Mouse (Mus musculus): ENCODE results near the gene Snx14. TPM values are rescaled to one million over a fixed set of nuclear protein-coding genes. Genes with fewer than 3 reads are reported as not detected.

The Snx14 gene
- total and polyA plus RNA-seq, 3 experiments: 11.1 to 83.1 (median 16.9) TPM

- Histone ChIP-seq H3K27me3 (ENCODE audit: control insufficient read depth in 1 of 2, insufficient read depth in 2 of 2, low read length in 2 of 2) (no peaks in the 10 kb centered on the region), H3K4me1 (ENCODE audit: control insufficient read depth in 1 of 2, insufficient read depth in 2 of 2, low read length in 2 of 2) (peaks cover 6 to 9% of the 10 kb centered on the region in 2 experiments; a peak in 2 of 4 replicates), H3K4me3 (ENCODE audit: control insufficient read depth in 1 of 2, insufficient read depth in 1 of 2, low read depth in 2 of 2, low read length in 2 of 2) (peak overlapping the region in 1 of 2 experiments; percentile 65; a peak in 2 of 4 replicates), H3K36me3 (ENCODE audit: control insufficient read depth in 1 of 2, insufficient read depth in 2 of 2, low read length in 2 of 2) (peaks cover 3 to 26% of the 10 kb centered on the region in 2 experiments), H3K79me2 (ENCODE audit: control insufficient read depth, insufficient read depth, low read length, poor library complexity) (peaks cover 9% of the 10 kb centered on the region; the same call in 1 of the 2 replicates), H3K9ac (ENCODE audit: control insufficient read depth, low read depth, low read length, poor library complexity, severe bottlenecking) (no peak overlapping the region), H3K27ac (ENCODE audit: control insufficient read depth, low read depth, low read length) (no peak overlapping the region), H3K9me3 (replicated peaks; ENCODE audit: insufficient read depth, low read length) (no peaks in the 10 kb centered on the region)
- DNase-seq (ENCODE audit: low read depth, low spot score): peak; percentile 33
- TF ChIP-seq JUND (IDR thresholded peaks at IDR 0.05; ENCODE audit: low read depth, low read length) (no peak), POLR2AphosphoS2 (IDR thresholded peaks at IDR 0.05; ENCODE audit: low read length) (peak; percentile 64), ZC3H11A (IDR thresholded peaks at IDR 0.05; ENCODE audit: low read depth, low read length) (no peak), CHD1 (IDR thresholded peaks at IDR 0.05; ENCODE audit: low read depth, low read length) (0 out of 2 replicates have a peak, but pooled peaks have one; percentile 56)
Observed at GRCm38 (mm10) chr9:88439991-88440390, 1.2 kb upstream of the Snx14 start.

GRCm38 (mm10) chr9:88439238-88439600 lies 461 bp upstream of the Snx14 start:
- peak overlapping the region; percentile 59 for H3K27ac ChIP-seq (ENCODE audit: control insufficient read depth, low read depth, low read length)
- no peaks in the 10 kb centered on the region for H3K9me3 ChIP-seq (replicated peaks; ENCODE audit: insufficient read depth, low read length)
- peaks cover under 1 to 23% of the 10 kb centered on the region in 2 experiments for H3K36me3 ChIP-seq (ENCODE audit: control insufficient read depth in 1 of 2, insufficient read depth in 2 of 2, low read length in 2 of 2)
- peaks cover 9% of the 10 kb centered on the region; the same call in 1 of the 2 replicates for H3K79me2 ChIP-seq (ENCODE audit: control insufficient read depth, insufficient read depth, low read length, poor library complexity)
- no peaks in the 10 kb centered on the region for H3K27me3 ChIP-seq (ENCODE audit: control insufficient read depth in 1 of 2, insufficient read depth in 2 of 2, low read length in 2 of 2)
- H3K9ac ChIP-seq (ENCODE audit: control insufficient read depth, low read depth, low read length, poor library complexity, severe bottlenecking): peak overlapping the region; percentile 78
- H3K4me1 ChIP-seq (ENCODE audit: control insufficient read depth in 1 of 2, insufficient read depth in 2 of 2, low read length in 2 of 2): peaks cover 6 to 9% of the 10 kb centered on the region in 2 experiments; a peak in 2 of 4 replicates
- TF ChIP-seq POLR2A (IDR thresholded peaks at IDR 0.05; ENCODE audit: control insufficient read depth in 1 of 2, insufficient read depth in 1 of 2, low read depth in 1 of 2, low read length in 2 of 2, poor library complexity in 1 of 2) (no peak), ELF1 (IDR thresholded peaks at IDR 0.05; ENCODE audit: low read depth, low read length) (no peak), UBTF (IDR thresholded peaks at IDR 0.05; ENCODE audit: borderline replicate concordance, insufficient read depth, low read depth, low read length) (no peak), USF2 (IDR thresholded peaks at IDR 0.05; ENCODE audit: borderline replicate concordance in 1 of 2, insufficient read depth in 1 of 2, low read depth in 1 of 2, low read length in 2 of 2) (no peak), GATA1 (IDR thresholded peaks at IDR 0.05; ENCODE audit: low read depth, low read length) (no peak), TCF12 (IDR thresholded peaks at IDR 0.05; ENCODE audit: low read depth, low read length) (no peak), MAX (IDR thresholded peaks at IDR 0.05; ENCODE audit: low read length) (no peak), KAT2A (conservative IDR thresholded peaks at IDR 0.05; ENCODE audit: low read depth, low read length) (no peak), MAZ (IDR thresholded peaks at IDR 0.05; ENCODE audit: low read depth, low read length) (no peak), RAD21 (IDR thresholded peaks at IDR 0.05; ENCODE audit: low read depth, low read length) (no peak), USF1 (IDR thresholded peaks at IDR 0.05; ENCODE audit: low read depth, low read length) (no peak), BHLHE40 (IDR thresholded peaks at IDR 0.05; ENCODE audit: borderline replicate concordance, low read depth, low read length) (no peak), MEF2A (IDR thresholded peaks at IDR 0.05; ENCODE audit: extremely low read depth, insufficient replicate concordance, low read depth, low read length, poor library complexity, severe bottlenecking) (no peak), ZKSCAN1 (IDR thresholded peaks at IDR 0.05; ENCODE audit: low read depth, low read length) (no peak)
- peak overlapping the region; percentile 65 to 79 for H3K4me3 ChIP-seq (ENCODE audit: control insufficient read depth in 1 of 2, insufficient read depth in 1 of 2, low read depth in 2 of 2, low read length in 2 of 2)
- DNase-seq (ENCODE audit: low read depth, low spot score): no peak
